Mouse (Mus musculus) lung, postnatal 14 days (tissue): Measurements from ENCODE around the gene Gm49333.

Experiments used
- DNase-seq: peaks from one replicate; pipeline ENCODE4 v3.0.0; 2021

Gm49333 gene

GRCm38 (mm10) chr16:20692241-20692965, 81.0 kb downstream of the Gm49333 start:
- no peak for DNase-seq

- peak; percentile 92 for DNase-seq
These were observed 81.8 kb downstream of the Gm49333 start, which contains the start of gene Fam131a for GRCm38 (mm10) chr16:20693111-20693701. Gene Fam131a, plus strand, starts transcription at chr16:20693241.

GRCm38 (mm10) chr16:20694781-20695180, 83.4 kb downstream of the Gm49333 start:
- DNase-seq = peak; percentile 35
